Mouse (Mus musculus) embryo, embryonic 10 days (tissue): Measurements from ENCODE around the gene Pramel6.
"Not testable (repeated sequence)": the region's sequence is repeated elsewhere in the genome, so short reads cannot be mapped to it uniquely, and the experiment has no call there.

ENCODE experiments used
- DNase-seq: peaks from one replicate; pipeline ENCODE4 v3.0.0-alpha.2; 2015; ENCODE audit warnings: low spot score

Pramel6 gene

DNA sequence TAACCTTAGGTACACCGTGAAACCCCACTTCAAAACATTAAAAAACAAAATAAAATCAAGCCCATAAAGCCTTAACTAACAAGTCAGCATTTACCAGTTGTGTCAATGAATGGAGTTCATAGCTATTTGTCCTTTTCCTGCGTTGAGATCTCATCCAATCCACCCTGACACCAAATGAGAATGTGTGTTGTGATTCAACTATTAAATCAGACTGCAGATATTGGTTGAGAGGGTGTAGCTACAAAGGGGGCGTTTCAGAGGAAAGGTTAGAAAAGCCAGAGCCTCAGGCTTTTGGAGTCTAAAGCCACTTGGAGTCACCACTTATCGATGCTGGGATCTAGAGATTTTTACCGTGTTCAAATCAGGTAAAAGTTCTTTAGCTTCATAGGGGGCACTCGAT lies at the start of gene Pramel6:
TSS of gene Pramel6 (plus strand) at position 301 of the 400 bp plus-strand sequence.
- DNase-seq, result no peak

DNA sequence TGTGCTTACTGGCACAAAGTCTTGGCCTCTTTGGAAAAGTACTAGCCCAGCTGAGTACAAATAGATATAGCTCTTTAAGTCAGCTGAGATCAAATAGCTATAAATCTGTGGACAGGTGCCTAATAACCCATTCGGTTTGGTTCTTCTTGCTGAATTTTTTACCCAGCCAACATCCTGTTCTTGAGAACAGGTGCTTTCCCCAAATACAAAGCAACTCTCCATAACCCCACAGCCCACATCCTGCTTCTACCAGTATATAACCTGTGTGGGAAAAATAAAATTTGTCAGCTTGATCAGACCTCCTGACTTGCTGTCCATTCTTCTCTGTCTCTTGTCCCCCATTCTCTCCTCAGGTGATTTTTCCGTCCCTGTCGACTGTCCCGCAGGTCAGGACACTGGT lies 44.6 kb upstream of the Pramel6 start:
- DNase-seq, result no peak

DNA sequence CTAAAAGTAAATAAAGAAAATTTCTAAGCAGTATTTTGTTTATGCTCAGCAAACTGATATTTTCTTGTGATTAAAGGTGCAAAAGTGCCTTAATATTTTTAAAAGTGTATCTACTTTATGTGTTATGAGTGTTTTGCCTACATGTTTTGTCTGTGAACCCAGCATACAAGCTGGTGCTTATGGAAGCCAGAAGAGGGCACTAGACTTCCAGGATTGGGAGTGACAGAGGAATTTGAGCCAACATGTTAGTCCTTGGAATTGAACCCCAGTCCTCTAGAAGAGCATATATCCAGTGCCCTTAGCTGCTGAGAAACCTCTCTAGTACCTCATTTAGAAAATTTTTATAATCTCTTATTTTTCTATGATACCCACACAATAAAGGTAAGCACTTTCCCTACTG lies 26.2 kb upstream of the Pramel6 start:
- peak; percentile 6 for DNase-seq

DNA sequence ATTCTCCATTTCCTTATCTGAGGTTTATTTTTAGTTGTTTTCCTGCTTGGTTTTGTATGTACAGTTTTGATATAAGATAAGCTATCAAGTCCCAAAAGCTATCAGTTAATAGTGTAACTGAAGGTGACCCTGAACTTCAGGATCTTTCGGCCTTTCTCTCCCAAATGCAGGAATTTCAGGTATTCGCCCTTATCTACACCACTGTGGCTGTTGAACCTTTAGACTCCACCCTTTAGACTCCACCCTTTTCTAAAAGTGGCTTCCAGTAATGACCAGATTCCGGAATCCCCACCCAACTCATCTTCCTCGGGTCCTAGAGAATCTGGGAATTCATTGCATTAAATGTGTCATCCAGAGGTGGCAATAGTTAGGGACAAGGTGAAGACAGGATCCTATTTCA lies 25.2 kb upstream of the Pramel6 start:
- DNase-seq, result no peak

DNA sequence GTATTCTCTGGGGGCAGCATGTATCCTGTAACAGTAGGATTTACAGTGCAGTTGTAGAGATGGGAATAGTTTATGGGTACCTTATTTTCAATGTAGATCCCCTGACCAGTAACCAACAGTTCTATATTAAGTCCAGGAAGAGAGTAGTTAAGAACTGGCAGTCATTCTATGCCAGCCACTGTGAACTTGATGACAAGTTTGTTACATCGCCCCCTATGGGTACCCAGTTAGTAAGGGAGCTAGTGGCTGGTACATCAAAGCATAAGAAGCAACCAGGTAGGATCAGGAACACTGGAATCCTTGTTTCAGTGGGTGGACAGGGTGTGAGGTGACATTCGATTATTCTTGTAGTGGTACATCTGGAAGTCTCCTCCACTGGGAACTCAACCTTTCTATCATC lies 24.1 kb upstream of the Pramel6 start:
- no peak for DNase-seq

DNA sequence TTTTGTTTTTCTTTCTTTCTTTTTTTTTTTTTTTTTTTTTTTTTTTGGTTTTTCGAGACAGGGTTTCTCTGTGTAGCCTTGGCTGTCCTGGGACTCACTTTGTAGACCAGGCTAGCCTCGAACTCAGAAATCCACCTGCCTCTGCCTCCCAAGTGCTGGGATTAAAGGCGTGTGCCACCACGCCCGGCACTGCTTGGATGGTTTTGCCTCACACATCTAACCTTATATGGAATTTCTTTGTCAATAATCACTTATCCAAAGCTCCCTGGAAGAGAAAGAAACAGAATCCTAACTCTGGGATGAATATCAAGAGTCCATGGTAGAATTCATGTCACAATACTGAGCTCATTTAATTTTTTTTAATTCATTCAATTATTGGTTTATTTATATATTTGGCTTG lies 9.4 kb upstream of the Pramel6 start, which contains the start of gene Pramel7:
TSS of gene Pramel7 (minus strand) at position 101 of the 400 bp plus-strand sequence.
- not testable (repeated sequence) for DNase-seq

DNA sequence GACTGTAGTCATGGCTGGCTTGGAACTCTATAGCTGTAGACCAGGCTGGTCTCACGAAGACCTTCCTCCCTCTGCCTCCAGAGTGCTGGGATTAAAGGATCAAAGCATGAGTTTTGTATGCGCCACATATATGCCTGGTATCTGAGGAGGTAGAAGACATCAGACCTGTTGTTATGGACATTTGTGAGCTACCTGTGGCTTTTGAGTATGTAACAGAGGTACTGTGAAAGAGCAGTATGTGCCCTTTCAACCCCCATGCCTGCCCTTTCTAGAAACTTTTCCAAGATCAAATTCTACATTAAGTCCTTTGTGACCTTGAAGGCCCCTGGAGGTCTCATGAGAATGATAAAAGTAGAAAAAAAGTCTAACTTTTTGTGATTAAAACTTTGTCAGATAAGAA lies 8.7 kb downstream of the Pramel6 start:
- DNase-seq, result no peak

DNA sequence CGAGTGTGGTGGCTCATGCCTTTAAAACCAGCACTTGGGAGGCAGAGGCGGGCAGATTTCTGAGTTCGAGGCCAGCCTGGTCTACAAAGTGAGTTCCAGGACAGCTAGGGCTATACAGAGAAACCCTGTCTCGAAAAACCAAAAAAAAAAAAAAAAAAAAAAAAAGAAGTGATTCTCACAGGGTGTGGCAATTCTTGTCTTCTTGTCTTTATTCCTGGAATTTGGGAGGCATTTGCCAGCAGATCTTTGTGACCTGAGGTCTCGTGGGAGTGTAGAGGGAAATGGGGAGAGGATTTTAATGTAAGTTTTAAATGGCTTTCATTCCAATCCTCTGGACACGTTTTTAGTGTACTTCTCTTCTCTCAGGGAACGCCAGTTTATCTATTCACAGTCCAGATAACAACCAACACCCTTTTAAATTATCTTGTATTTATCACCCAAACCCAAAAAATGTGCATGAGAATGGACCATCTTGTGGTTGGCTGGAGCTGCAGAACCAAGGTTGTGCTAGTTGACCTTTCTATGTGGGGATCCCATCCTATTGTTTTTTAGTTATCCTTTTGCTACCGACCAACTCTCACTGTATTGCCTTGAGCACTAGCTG lies 9.2 kb downstream of the Pramel6 start:
- no peak for DNase-seq

DNA sequence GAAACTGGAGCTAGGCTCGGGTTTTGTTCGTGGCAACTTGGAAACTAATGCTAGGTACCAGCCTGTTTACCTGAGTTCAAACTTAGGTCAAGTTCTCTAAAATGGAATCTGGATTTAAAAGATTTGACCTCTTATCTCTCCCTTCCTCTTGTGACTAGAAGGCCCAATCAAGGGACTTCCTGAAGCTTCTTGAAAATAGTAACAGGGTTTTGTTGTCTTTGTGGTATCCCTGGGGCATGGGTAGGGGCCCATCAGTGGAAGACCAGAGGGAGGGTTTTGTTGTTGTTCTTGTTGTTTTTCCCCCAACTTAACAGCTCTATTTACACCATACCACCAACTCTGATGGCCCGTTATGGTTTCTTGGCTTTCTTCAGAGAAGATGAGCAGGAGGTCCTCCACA lies 10.2 kb downstream of the Pramel6 start:
- DNase-seq, result no peak

DNA sequence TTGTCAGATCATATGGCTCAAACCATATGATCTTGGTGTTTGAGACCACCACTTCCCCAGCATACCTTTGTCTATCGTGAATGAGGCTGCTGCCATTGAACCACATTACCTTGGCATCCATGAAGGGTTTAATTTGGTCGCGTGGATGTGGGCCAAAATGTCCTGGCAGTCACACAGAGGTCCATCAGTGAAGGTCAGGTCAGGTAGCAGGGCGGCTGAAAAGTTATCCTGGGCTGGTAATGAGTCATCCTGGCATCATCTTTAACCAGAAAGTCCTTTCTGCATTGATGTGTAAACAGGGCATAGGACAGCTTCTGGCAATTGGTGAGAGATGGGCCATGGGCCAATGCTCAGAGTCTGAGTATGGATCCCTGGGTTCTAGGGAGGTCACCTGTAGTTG lies 14.3 kb downstream of the Pramel6 start:
- DNase-seq, result no peak

DNA sequence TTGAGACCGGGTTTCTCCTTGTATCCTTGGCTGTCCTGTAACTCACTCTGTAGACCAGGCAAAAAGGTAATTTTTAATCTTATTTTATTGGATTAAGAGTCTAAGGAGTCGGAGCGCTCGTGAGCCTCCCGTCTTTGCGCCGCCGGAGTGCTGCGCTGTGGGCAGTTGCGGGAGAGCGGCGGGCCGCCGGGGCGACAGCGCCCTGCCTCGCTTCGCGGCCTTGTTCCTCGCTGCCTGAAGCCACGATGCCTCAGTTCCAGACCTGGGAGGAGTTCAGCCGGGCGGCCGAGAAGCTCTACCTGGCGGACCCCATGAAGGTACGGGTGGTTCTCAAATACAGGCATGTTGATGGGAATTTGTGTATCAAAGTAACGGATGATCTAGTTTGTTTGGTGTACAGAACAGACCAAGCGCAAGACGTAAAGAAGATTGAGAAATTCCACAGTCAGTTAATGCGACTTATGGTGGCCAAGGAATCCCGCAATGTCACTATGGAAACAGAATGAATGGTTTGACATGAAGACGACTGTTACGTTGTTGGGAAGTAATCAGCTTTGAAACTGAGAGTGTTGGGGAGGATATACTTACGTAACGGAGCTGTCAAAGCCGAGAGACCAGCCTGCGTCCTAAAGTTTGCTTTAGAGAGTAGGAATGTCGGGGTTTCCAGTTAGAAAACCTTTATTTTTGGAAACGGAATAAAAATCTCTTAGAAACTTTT lies 19.7 kb downstream of the Pramel6 start:
- peak; percentile 54 for DNase-seq

DNA sequence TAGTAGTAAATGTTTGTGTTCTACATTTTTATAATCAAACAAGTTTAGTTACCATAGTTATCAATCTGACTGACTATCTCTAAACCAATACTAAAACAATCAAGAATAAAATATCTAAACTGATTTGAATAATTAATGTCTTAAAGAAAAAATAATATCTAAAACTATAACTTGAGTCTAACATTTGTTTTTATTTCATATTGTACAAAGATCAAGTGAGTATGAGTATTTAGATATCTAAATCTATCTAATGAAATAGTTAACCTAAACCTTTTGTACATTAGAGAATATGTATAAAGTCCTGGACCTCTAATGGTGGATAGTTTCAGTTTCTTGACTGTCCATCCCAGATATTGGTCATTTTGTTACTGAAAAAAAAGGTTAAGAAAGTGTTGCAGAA lies 25.1 kb downstream of the Pramel6 start, which contains the start of gene Olfr153:
TSS of gene Olfr153 (plus strand) at position 301 of the 400 bp plus-strand sequence.
- DNase-seq, result no peak

DNA sequence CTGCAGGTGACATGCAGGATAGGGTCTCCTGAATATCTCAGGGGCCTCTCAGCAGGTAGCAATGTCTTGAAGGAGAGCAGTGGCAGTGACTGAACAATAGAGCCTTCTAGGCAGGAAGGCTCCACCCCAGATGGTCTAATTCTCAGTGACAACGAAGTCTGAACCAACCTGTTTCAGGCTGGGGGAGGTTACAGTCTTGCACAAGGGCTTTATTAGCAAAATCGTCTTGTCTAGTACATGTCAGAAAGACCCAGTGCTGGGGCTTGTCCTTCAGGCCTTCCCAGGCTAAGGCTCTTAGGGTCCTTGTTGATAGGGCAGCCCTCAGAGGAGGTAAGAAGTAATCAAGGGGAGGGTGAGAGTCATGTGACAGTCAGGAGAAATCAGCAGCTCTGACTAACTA lies 28.5 kb downstream of the Pramel6 start:
- DNase-seq, result no peak

DNA sequence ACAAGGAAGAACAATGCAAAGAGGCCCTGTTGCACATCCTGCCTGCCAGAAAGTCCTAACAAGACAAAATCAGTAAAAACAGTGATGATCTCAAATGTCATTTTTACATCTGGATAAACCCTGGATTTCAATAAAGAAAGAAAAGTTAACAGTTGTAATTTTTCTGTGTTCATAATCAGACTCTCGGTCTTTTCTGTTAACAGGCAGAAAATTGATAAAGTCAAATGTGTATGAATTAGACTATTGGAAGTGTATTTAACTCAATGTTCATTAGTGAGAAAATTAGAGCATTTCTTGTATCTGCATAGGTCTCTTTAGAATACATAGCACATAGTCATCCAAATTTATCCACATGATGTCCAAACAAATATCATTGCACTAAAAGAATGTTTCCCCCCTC lies 39.1 kb downstream of the Pramel6 start, which contains the start of gene Olfr1128:
TSS of gene Olfr1128 (minus strand) at position 101 of the 400 bp plus-strand sequence.
- no peak for DNase-seq
